Mouse (Mus musculus) limb, embryonic 14.5 days (tissue): ENCODE data around the gene Zkscan7. TPM values are rescaled to one million over a fixed set of nuclear protein-coding genes. Genes with fewer than 3 reads are reported as not detected.
"Not testable (repeated sequence)": the region's sequence is repeated elsewhere in the genome, so short reads cannot be mapped to it uniquely, and the experiment has no call there.

Experiments
- ATAC-seq: fragments of 200-750 bp; cut with Nextera tagmentation; 2 replicates; pipeline ENCODE4 v1.8.0; 2017; ENCODE audit warnings: low read depth, moderate number of reproducible peaks, moderate TSS enrichment; ENCODE audit not compliant: low FRiP score
- DNase-seq: peaks from one replicate; pipeline ENCODE4 v3.0.0-alpha.2; 2015; ENCODE audit warnings: low spot score
- H3K27ac ChIP-seq: fragments of 300-500 bp; sonication (generic); replicated peaks from 2 replicates; pipeline ENCODE4 v1.5.1; 2014; ENCODE audit warnings: low read depth, mild to moderate bottlenecking, low read length, moderate library complexity, mixed read lengths
- H3K27me3 ChIP-seq: fragments of 300-500 bp; sonication (generic); 2 replicates; pipeline ENCODE4 v1.6.1; 2014; ENCODE audit warnings: low read length, mixed read lengths; ENCODE audit not compliant: control insufficient read depth, insufficient read depth
- H3K36me3 ChIP-seq: fragments of 300-500 bp; sonication (generic); 2 replicates; pipeline ENCODE4 v1.6.1; 2014; ENCODE audit warnings: mild to moderate bottlenecking, low read length, moderate library complexity, mixed read lengths; ENCODE audit not compliant: control insufficient read depth, insufficient read depth
- H3K4me1 ChIP-seq: fragments of 300-500 bp; sonication (generic); 2 replicates; pipeline ENCODE4 v1.6.1; 2014; ENCODE audit warnings: antibody characterized with exemption, low read length, mixed read lengths; ENCODE audit not compliant: control insufficient read depth, insufficient read depth
- H3K4me2 ChIP-seq: fragments of 300-500 bp; sonication (generic); replicated peaks from 2 replicates; pipeline ENCODE4 v1.6.1; 2014; ENCODE audit warnings: low read depth, mild to moderate bottlenecking, low read length, moderate library complexity; ENCODE audit not compliant: severe bottlenecking
- H3K4me3 ChIP-seq: fragments of 300-500 bp; sonication (generic); replicated peaks from 2 replicates; pipeline ENCODE4 v1.5.1; 2014; ENCODE audit warnings: low read length
- H3K9ac ChIP-seq: fragments of 300-500 bp; sonication (generic); 2 replicates; pipeline ENCODE4 v1.6.1; 2014; ENCODE audit warnings: mild to moderate bottlenecking, low read depth, low read length, moderate library complexity; ENCODE audit not compliant: severe bottlenecking
- H3K9me3 ChIP-seq: fragments of 300-500 bp; sonication (generic); 2 replicates; pipeline ENCODE4 v1.6.1; 2016; ENCODE audit warnings: low read length; ENCODE audit not compliant: control insufficient read depth
- POLR2A ChIP-seq: fragments of 200-500 bp; IDR thresholded peaks from 2 replicates; pipeline ENCODE4 v1.8.0; 2012; ENCODE audit warnings: inconsistent platforms, mild to moderate bottlenecking, moderate library complexity, borderline replicate concordance; ENCODE audit not compliant: insufficient read depth, insufficient read length; ENCODE audit errors: extremely low read depth
- WGBS: fragments of 180-500 bp; shearing (Covaris S2); extraction: QIAGEN DNeasy Blood & Tissue Kit; methylation state at CpG from one replicate; pipeline ENCODE4 v1.1.7; 2014; 5-methylcytosine and 5-hydroxymethylcytosine counted together
- polyA plus RNA-seq, 2 experiments: library from polyadenylated mRNA; depleted of rRNA in 1 of 2; stranded (reverse) in 1 of 2; unstranded in 1 of 2; fragments of >200 nt; fragmentation: Nextera tagmentation in 1 of 2; extraction: Ambion mirVana in 1 of 2; gene quantifications; 2 replicates each; pipeline versions ENCODE4 v1.2.1 to v1.2.3; 2012 to 2014

The Zkscan7 gene
- polyA plus RNA-seq, 2 experiments, result 2.6 to 9.1 TPM

DNA sequence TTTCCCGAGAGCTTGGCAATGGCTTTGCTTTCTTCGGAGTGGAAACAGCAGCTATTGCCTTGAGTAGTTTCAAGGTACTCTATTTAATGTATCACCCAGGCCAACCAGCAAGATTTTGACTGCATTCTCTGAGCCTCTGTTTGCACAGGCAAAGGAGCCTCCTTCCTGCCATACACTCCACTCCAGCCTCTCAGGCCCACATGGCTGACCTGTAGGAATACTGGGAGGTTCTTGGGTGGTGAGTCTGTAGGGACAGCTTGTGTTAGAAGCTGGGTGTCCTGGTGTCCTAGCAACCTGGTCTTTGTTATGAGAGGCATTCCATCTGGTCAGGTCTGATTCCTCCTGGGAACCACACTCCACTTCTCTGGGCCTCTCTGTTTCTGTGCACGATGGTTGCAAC is 41.7 kb upstream of the Zkscan7 start, which contains the start of gene Gm35549:
TSS of gene Gm35549 (minus strand) at position 276 of the 400 bp plus-strand sequence.
- Histone ChIP-seq H3K4me3 (no peak within 1 kb of the TSS), H3K27me3 (no peaks in the 10 kb centered on the region), H3K36me3 (peaks cover 3% of the 10 kb centered on the region; the same call in 1 of the 2 replicates), H3K27ac (no peak within 1 kb of the TSS), H3K9me3 (peaks cover 7% of the 10 kb centered on the region), H3K9ac (no peak within 1 kb of the TSS), H3K4me2 (no peak within 1 kb of the TSS), H3K4me1 (no peaks in the 10 kb centered on the region)
- no peak for TF ChIP-seq POLR2A
- DNase-seq (no peak), ATAC-seq (no peak)
- 77% methylated on average over 3 of the region's 3 CpGs for WGBS

GRCm38 (mm10) chr9:122845621-122846020 is 39.9 kb upstream of the Zkscan7 start:
- Histone ChIP-seq H3K27ac (no peak overlapping the region), H3K4me3 (no peak overlapping the region), H3K36me3 (peaks cover 20% of the 10 kb centered on the region), H3K9ac (no peak overlapping the region), H3K4me1 (no peaks in the 10 kb centered on the region), H3K27me3 (no peaks in the 10 kb centered on the region), H3K4me2 (no peak overlapping the region), H3K9me3 (peaks cover 7% of the 10 kb centered on the region)
- WGBS, result 78% methylated on average over 3 of the region's 3 CpGs
- DNase-seq (no peak), ATAC-seq (no peak)
- TF ChIP-seq POLR2A, result no peak

DNA sequence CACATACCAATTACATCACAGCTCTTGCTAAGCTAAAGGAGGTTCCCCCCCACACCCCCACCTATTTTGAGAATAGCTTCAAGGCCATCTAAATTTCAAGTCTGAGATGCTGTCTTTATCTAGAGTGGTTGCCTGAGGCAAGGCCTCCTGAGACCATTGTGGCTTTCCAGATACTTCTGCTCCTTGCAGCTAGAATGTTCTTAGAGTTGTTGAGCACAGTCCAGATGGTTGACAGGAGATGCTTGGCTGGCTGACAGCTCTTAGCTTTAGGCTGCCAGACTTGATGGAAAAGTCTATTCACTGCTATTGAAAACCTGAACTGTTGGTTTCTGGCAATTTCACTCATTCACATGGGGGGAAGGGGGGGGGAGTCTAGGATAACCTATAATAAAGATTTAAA is 39.3 kb upstream of the Zkscan7 start:
- DNase-seq (peak; percentile 80), ATAC-seq (no peak)
- no peak for TF ChIP-seq POLR2A
- Histone ChIP-seq H3K27ac (no peak overlapping the region), H3K4me1 (no peaks in the 10 kb centered on the region), H3K27me3 (no peaks in the 10 kb centered on the region), H3K4me3 (no peak overlapping the region), H3K9me3 (peaks cover 7% of the 10 kb centered on the region), H3K9ac (no peak overlapping the region), H3K36me3 (peaks cover 26% of the 10 kb centered on the region), H3K4me2 (no peak overlapping the region)

DNA sequence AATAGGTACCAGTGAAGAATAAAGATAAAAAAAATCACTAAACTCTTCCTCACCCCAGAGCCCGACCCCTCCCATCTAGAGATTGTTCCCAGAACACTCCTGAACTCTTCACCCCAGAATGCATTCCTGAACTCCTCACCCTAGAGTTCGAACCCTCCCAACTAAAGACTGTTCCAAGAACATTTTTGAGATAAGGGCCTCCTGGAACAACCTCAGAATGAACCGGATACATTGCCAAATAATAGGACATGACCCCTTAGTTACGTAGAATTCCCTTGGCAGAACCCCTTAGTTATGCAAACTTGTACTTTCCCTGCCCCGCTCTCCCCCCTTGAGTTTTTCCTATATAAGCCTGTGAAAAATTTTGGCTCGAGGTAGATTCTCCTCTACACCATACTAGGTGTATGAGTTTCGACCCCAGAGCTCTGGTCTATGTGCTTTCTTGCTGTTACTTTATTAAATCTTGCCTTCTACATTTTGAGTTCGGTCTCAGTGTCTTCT is 37.6 kb upstream of the Zkscan7 start:
- H3K4me1 ChIP-seq, H3K9me3 ChIP-seq, H3K27me3 ChIP-seq, DNase-seq, H3K4me2 ChIP-seq, H3K9ac ChIP-seq, ATAC-seq, H3K4me3 ChIP-seq, H3K27ac ChIP-seq: not testable (repeated sequence)
- WGBS, result 97% methylated on average over 7 of the region's 8 CpGs
- peaks cover 43% of the 10 kb centered on the region for H3K36me3 ChIP-seq

- TF ChIP-seq POLR2A, result no peak
- no peaks in the 10 kb centered on the region for H3K27me3 ChIP-seq
- no peaks in the 10 kb centered on the region for H3K4me1 ChIP-seq
- H3K9ac ChIP-seq, result no peak overlapping the region
- no peak overlapping the region for H3K4me2 ChIP-seq
- H3K27ac ChIP-seq, result no peak overlapping the region
- no peak for ATAC-seq
- 98% methylated on average over 7 of the region's 7 CpGs for WGBS
- peaks cover 93% of the 10 kb centered on the region for H3K36me3 ChIP-seq
- no peak overlapping the region for H3K4me3 ChIP-seq
- H3K9me3 ChIP-seq, result peaks cover 5% of the 10 kb centered on the region; the same call in 1 of the 2 replicates
- DNase-seq, result no peak
Measured at GRCm38 (mm10) chr9:122854526-122854925, 31.0 kb upstream of the Zkscan7 start.

DNA sequence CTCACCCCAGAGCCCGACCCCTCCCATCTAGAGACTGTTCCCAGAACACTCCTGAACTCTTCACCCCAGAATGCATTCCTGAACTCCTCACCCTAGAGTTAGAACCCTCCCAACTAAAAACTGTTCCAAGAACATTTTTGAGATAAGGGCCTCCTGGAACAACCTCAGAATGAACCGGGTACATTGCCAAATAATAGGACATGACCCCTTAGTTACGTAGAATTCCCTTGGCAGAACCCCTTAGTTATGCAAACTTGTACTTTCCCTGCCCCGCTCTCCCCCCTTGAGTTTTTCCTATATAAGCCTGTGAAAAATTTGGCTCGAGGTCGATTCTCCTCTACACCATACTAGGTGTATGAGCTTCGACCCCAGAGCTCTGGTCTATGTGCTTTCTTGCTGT is 30.3 kb upstream of the Zkscan7 start:
- H3K4me2 ChIP-seq, H3K27me3 ChIP-seq, H3K9ac ChIP-seq, H3K27ac ChIP-seq, H3K4me1 ChIP-seq, H3K4me3 ChIP-seq, DNase-seq, ATAC-seq, H3K9me3 ChIP-seq: not testable (repeated sequence)
- H3K36me3 ChIP-seq, result peaks cover 94% of the 10 kb centered on the region
- 90% methylated on average over 1 of the region's 7 CpGs for WGBS
